ENCODE assay signal across 25 mouse cellular contexts in genomic region chr6:94963204-94963603, GRCm38 (mm10).
DNase-seq lines count a peak whose midpoint lies in the region; ATAC-seq and TF ChIP-seq lines count a peak whose summit lies in the region.
"Had no signal": no experiment of that assay in that cellular context is flagged by ENCODE, and none has a peak within 500 bp of the region (broad histone marks: within the 10 kb centered on the region; RNA-seq: fewer than 3 reads in every experiment).

No protein-coding gene starts in this region.

- 0 out of 2 replicates have a peak, but pooled peaks cover 1% of the 10 kb centered on the region for H3K27me3 ChIP-seq in heart, embryonic 12.5 days (replicated peaks)
- H3K27me3 ChIP-seq in stomach, embryonic 15.5 days (replicated peaks): no peaks in the 10 kb centered on the region
- no peaks in the 10 kb centered on the region for H3K27me3 ChIP-seq in stomach, postnatal 0 days (ENCODE audit: control insufficient read depth, insufficient read depth, low read length)
- H3K27me3 ChIP-seq: CH12.LX; forebrain, embryonic 12.5 days; forebrain, embryonic 15.5 days; hindbrain, embryonic 13.5 days; intestine, embryonic 15.5 days had no signal

- H3K9ac ChIP-seq in heart, embryonic 12.5 days: no peak overlapping the region
- H3K9ac ChIP-seq in stomach, embryonic 15.5 days: no peak overlapping the region
- no peak overlapping the region for H3K9ac ChIP-seq in stomach, postnatal 0 days (ENCODE audit: low read length)
- H3K9ac ChIP-seq: embryonic facial prominence, embryonic 13.5 days; forebrain, embryonic 12.5 days; forebrain, embryonic 15.5 days; hindbrain, embryonic 13.5 days; intestine, embryonic 15.5 days had no signal

- peak overlapping the region; percentile 48 for H3K27ac ChIP-seq in heart, embryonic 12.5 days (ENCODE audit: poor library complexity, severe bottlenecking)
- peak overlapping the region; percentile 22; the same call in 1 of the 2 replicates for H3K27ac ChIP-seq in stomach, embryonic 15.5 days
- no peak overlapping the region for H3K27ac ChIP-seq in stomach, postnatal 0 days (replicated peaks)
- H3K27ac ChIP-seq: embryonic facial prominence, embryonic 10.5 days; embryonic facial prominence, embryonic 13.5 days; forebrain, embryonic 12.5 days; forebrain, embryonic 15.5 days; heart, adult 2 months; hindbrain, embryonic 13.5 days; intestine, embryonic 15.5 days had no signal

- no peak for DNase-seq in heart, postnatal 14 days
- DNase-seq in stomach, postnatal 0 days (ENCODE audit: low spot score): no peak
- no peak for DNase-seq in ovary, postnatal 36 days (ENCODE audit: low spot score)
- DNase-seq in cerebellum, adult 9-11 months: no peak
- DNase-seq: adrenal gland, postnatal 10 days; adrenal gland, postnatal 36 days; B cell, adult 2 months; cerebellum, adult 2 months; cerebellum, postnatal 10 days; cerebellum, postnatal 36 days; gastrocnemius, postnatal 25 days; heart, adult 2 months; kidney, adult 11 months had no signal

- no peak for TF ChIP-seq EP300 in stomach, postnatal 0 days (optimal IDR thresholded peaks at IDR 0.05)

- no peak for ATAC-seq in heart, embryonic 12.5 days (ENCODE audit: insufficient number of reproducible peaks, low FRiP score)
- ATAC-seq in stomach, embryonic 15.5 days (ENCODE audit: insufficient read depth, low FRiP score, low read depth): no peak
- ATAC-seq in stomach, postnatal 0 days (ENCODE audit: low FRiP score, low TSS enrichment): no peak
- ATAC-seq in megakaryocyte progenitor cell, adult 5-6 weeks (replicated peaks; ENCODE audit: poor library complexity): peak; percentile 48
- ATAC-seq: forebrain, embryonic 15.5 days; hindbrain, embryonic 16.5 days; intestine, embryonic 15.5 days had no signal

- WGBS in heart, embryonic 12.5 days: 54% methylated on average over 4 of the region's 4 CpGs
- 50% methylated on average over 4 of the region's 4 CpGs for WGBS in stomach, embryonic 15.5 days
- WGBS in stomach, postnatal 0 days: 59% methylated on average over 4 of the region's 4 CpGs

- intact Hi-C loops in heart, postnatal 14 days (cut with DNase I): no loop called here

- H3K4me3 ChIP-seq in heart, embryonic 12.5 days: no peak overlapping the region
- no peak overlapping the region for H3K4me3 ChIP-seq in stomach, embryonic 15.5 days (replicated peaks)
- H3K4me3 ChIP-seq in stomach, postnatal 0 days (ENCODE audit: low read depth, low read length): no peak overlapping the region
- H3K4me3 ChIP-seq: embryonic facial prominence, embryonic 10.5 days; embryonic facial prominence, embryonic 13.5 days; erythroblast, embryonic 14.5 days; forebrain, embryonic 12.5 days; forebrain, embryonic 15.5 days; heart, adult 2 months; hindbrain, embryonic 13.5 days; intestine, embryonic 15.5 days had no signal

- peak overlapping the region; percentile 36 for H3K4me2 ChIP-seq in heart, embryonic 12.5 days
- no peak overlapping the region for H3K4me2 ChIP-seq in stomach, embryonic 15.5 days
- no peak overlapping the region for H3K4me2 ChIP-seq in stomach, postnatal 0 days (replicated peaks; ENCODE audit: low read depth)
- H3K4me2 ChIP-seq: embryonic facial prominence, embryonic 13.5 days; forebrain, embryonic 12.5 days; forebrain, embryonic 15.5 days; hindbrain, embryonic 13.5 days; intestine, embryonic 15.5 days had no signal

- H3K36me3 ChIP-seq in heart, embryonic 12.5 days: no peaks in the 10 kb centered on the region
- H3K36me3 ChIP-seq in stomach, embryonic 15.5 days: no peaks in the 10 kb centered on the region
- no peaks in the 10 kb centered on the region for H3K36me3 ChIP-seq in stomach, postnatal 0 days (ENCODE audit: control insufficient read depth, insufficient read depth, low read length)
- H3K36me3 ChIP-seq: embryonic facial prominence, embryonic 10.5 days; embryonic facial prominence, embryonic 13.5 days; forebrain, embryonic 12.5 days; forebrain, embryonic 15.5 days; hindbrain, embryonic 13.5 days; intestine, embryonic 15.5 days had no signal

- no peak for TF ChIP-seq CTCF in stomach, postnatal 0 days (IDR thresholded peaks at IDR 0.05; ENCODE audit: low read depth)

- H3K9me3 ChIP-seq in heart, embryonic 12.5 days (replicated peaks): no peaks in the 10 kb centered on the region
- no peaks in the 10 kb centered on the region for H3K9me3 ChIP-seq in stomach, embryonic 15.5 days
- H3K9me3 ChIP-seq in stomach, postnatal 0 days (ENCODE audit: control insufficient read depth, low read length): no peaks in the 10 kb centered on the region
- H3K9me3 ChIP-seq: embryonic facial prominence, embryonic 10.5 days; embryonic facial prominence, embryonic 13.5 days; forebrain, embryonic 12.5 days; forebrain, embryonic 15.5 days; hindbrain, embryonic 13.5 days; intestine, embryonic 15.5 days had no signal

- peaks cover 19% of the 10 kb centered on the region for H3K4me1 ChIP-seq in heart, embryonic 12.5 days (replicated peaks)
- H3K4me1 ChIP-seq in stomach, embryonic 15.5 days: no peaks in the 10 kb centered on the region
- no peaks in the 10 kb centered on the region for H3K4me1 ChIP-seq in stomach, postnatal 0 days (replicated peaks; ENCODE audit: control insufficient read depth, insufficient read depth)
- H3K4me1 ChIP-seq: intestine, embryonic 15.5 days had no signal
